Mouse (Mus musculus) bone marrow, adult 2 months (tissue): ENCODE measurements around the gene Hsf5. TPM values are rescaled to one million over a fixed set of nuclear protein-coding genes. Genes with fewer than 3 reads are reported as not detected.

ENCODE experiments used
- H3K27ac ChIP-seq: fragments of 200-500 bp; 2 replicates; pipeline ENCODE4 v1.5.1; 2012; ENCODE audit warnings: low read depth, mild to moderate bottlenecking, control low read depth, inconsistent platforms, low read length; ENCODE audit not compliant: control insufficient read depth, poor library complexity, insufficient read depth
- H3K4me1 ChIP-seq: fragments of 200-500 bp; 2 replicates; pipeline ENCODE4 v1.6.1; 2011; ENCODE audit warnings: low read length; ENCODE audit not compliant: control insufficient read depth, insufficient read depth
- H3K4me3 ChIP-seq: fragments of 200-500 bp; replicated peaks from 2 replicates; pipeline ENCODE3; 2011; ENCODE audit warnings: mild to moderate bottlenecking, low read depth, low read length, control low read depth; ENCODE audit not compliant: control insufficient read depth
- CTCF ChIP-seq: fragments of 200-500 bp; IDR thresholded peaks from 2 replicates; pipeline ENCODE4 v1.5.1; 2011; ENCODE audit warnings: low read length, control low read depth; ENCODE audit not compliant: control insufficient read depth, insufficient read depth
- POLR2A ChIP-seq: fragments of 200-500 bp; IDR thresholded peaks from 2 replicates; pipeline ENCODE4 v1.6.1; 2011; ENCODE audit warnings: low read depth, mild to moderate bottlenecking, control low read depth, low read length, borderline replicate concordance; ENCODE audit not compliant: control insufficient read depth
- WGBS: fragments of 180-500 bp; shearing (Covaris S2); methylation state at CpG from one replicate; pipeline ENCODE4 v1.1.7; 2018; 5-methylcytosine and 5-hydroxymethylcytosine counted together
- polyA plus RNA-seq: library from polyadenylated mRNA; stranded (reverse); fragments of >200 nt; gene quantifications from 2 replicates; pipeline ENCODE4 v1.2.4, GENCODE M21; 2011; ENCODE audit warnings: low replicate concordance; ENCODE audit not compliant: missing spikeins, insufficient read depth, insufficient read length

Gene Hsf5
- polyA plus RNA-seq, 1 experiment: not detected

GRCm38 (mm10) chr11:87578963-87579601, 37.9 kb upstream of the Hsf5 start:
- Histone ChIP-seq H3K27ac (no peak overlapping the region), H3K4me3 (peak overlapping the region; percentile 62), H3K4me1 (no peaks in the 10 kb centered on the region; the same call in 1 of the 2 replicates)
- WGBS: 12% methylated on average over 10 of the region's 10 CpGs
- TF ChIP-seq POLR2A (no peak), CTCF (no peak)

GRCm38 (mm10) chr11:87579713-87580112, 37.3 kb upstream of the Hsf5 start:
- Histone ChIP-seq H3K4me1 (no peaks in the 10 kb centered on the region; the same call in 1 of the 2 replicates), H3K27ac (no peak overlapping the region), H3K4me3 (no peak overlapping the region)
- 70% methylated on average over 1 of the region's 1 CpGs for WGBS
- TF ChIP-seq CTCF: no peak

GRCm38 (mm10) chr11:87580543-87581085, 36.4 kb upstream of the Hsf5 start:
- H3K27ac ChIP-seq: no peak overlapping the region
- H3K4me3 ChIP-seq: no peak overlapping the region
- TF ChIP-seq POLR2A: no peak
- TF ChIP-seq CTCF: no peak
- WGBS: 78% methylated on average over 10 of the region's 10 CpGs
- H3K4me1 ChIP-seq: no peaks in the 10 kb centered on the region; the same call in 1 of the 2 replicates

GRCm38 (mm10) chr11:87581161-87581865, 35.7 kb upstream of the Hsf5 start:
- WGBS: 89% methylated on average over 12 of the region's 12 CpGs
- TF ChIP-seq CTCF (no peak), POLR2A (no peak)
- Histone ChIP-seq H3K4me3 (no peak overlapping the region), H3K27ac (no peak overlapping the region), H3K4me1 (no peaks in the 10 kb centered on the region; the same call in 1 of the 2 replicates)

- H3K27ac ChIP-seq: no peak overlapping the region
- 80% methylated on average over 8 of the region's 8 CpGs for WGBS
- H3K4me3 ChIP-seq: no peak overlapping the region
- H3K4me1 ChIP-seq: no peaks in the 10 kb centered on the region; the same call in 1 of the 2 replicates
- TF ChIP-seq POLR2A (no peak), CTCF (no peak)
These were observed 34.8 kb upstream of the Hsf5 start for GRCm38 (mm10) chr11:87581933-87582710.

GRCm38 (mm10) chr11:87583291-87584034, 33.5 kb upstream of the Hsf5 start:
- no peak for TF ChIP-seq CTCF
- no peak for TF ChIP-seq POLR2A
- H3K4me1 ChIP-seq: no peaks in the 10 kb centered on the region; the same call in 1 of the 2 replicates
- H3K4me3 ChIP-seq: no peak overlapping the region
- H3K27ac ChIP-seq: no peak overlapping the region
- 84% methylated on average over 6 of the region's 6 CpGs for WGBS

- TF ChIP-seq POLR2A (no peak), CTCF (no peak)
- Histone ChIP-seq H3K4me1 (no peaks in the 10 kb centered on the region; the same call in 1 of the 2 replicates), H3K27ac (no peak overlapping the region), H3K4me3 (no peak overlapping the region)
- 85% methylated on average over 10 of the region's 10 CpGs for WGBS
These were observed 32.1 kb upstream of the Hsf5 start for GRCm38 (mm10) chr11:87584711-87585505.
